Mouse (Mus musculus) small intestine, adult 2 months (tissue): Measurements from ENCODE around the gene Rnf181.

Source experiments
- CTCF ChIP-seq: fragments of 200-500 bp; IDR thresholded peaks from 2 replicates; pipeline ENCODE4 v1.5.1; 2012; ENCODE audit warnings: low read depth, mild to moderate bottlenecking, control low read depth, inconsistent platforms, low read length, moderate library complexity, mixed read lengths; ENCODE audit not compliant: insufficient replicate concordance, insufficient read length; ENCODE audit errors: extremely low read depth
- POLR2A ChIP-seq: fragments of 200-500 bp; IDR thresholded peaks from 2 replicates; pipeline ENCODE4 v1.6.1; 2012; ENCODE audit warnings: low read depth, mild to moderate bottlenecking, control low read depth, inconsistent platforms, low read length, moderate library complexity

- TF ChIP-seq CTCF (no peak), POLR2A (no peak)
Measured at GRCm38 (mm10) chr6:72359343-72359742, 7.4 kb downstream of the Rnf181 start.
